Mouse (Mus musculus): ENCODE measurements around the gene Clns1a.

GRCm38 (mm10) chr7:97765181-97765962 is 68.9 kb downstream of the Clns1a start:
- TF ChIP-seq CTCF (conservative IDR thresholded peaks at IDR 0.05; ENCODE audit: low read length) (no peak), NANOG (IDR thresholded peaks at IDR 0.05; ENCODE audit: borderline replicate concordance, low read length) (no peak), POU5F1 (IDR thresholded peaks at IDR 0.05; ENCODE audit: borderline replicate concordance, low read length) (no peak)

Data from E14TG2a.4 (cell line).